Mouse (Mus musculus) bone marrow macrophage, adult 2 months (primary cell): ENCODE measurements around the gene P2ry14.

Experiments used
- CTCF ChIP-seq: IDR thresholded peaks from 2 replicates; pipeline ENCODE4 v1.5.1; 2012; ENCODE audit warnings: low read depth, mild to moderate bottlenecking, low read length, moderate library complexity
- POLR2A ChIP-seq: IDR thresholded peaks from 2 replicates; pipeline ENCODE4 v1.6.1; 2012; ENCODE audit warnings: mild to moderate bottlenecking, low read depth, low read length, borderline replicate concordance

DNA sequence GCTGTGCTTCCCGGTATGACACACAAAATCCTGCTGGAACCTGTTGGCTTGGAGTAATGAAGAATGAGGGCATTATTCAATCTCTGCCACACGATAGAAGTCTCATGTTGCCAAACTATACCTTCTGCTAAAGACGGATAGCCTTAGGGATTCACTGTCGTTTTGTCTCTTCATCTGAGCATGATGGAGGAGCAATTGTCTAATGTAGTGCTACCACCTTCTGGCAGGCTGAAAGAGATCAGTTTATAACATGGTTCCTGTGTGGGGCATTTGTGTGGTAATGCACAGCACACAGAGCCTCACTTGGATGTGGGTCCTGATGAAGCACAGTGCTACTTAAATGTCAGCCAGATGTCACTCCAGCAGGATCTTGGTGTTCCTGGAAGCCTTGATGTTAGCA, 15.8 kb upstream of the P2ry14 start:
- TF ChIP-seq CTCF (no peak), POLR2A (no peak)
